Mouse (Mus musculus) liver, embryonic 13.5 days (tissue): ENCODE data around the gene Wasf2. TPM values are rescaled to one million over a fixed set of nuclear protein-coding genes. Genes with fewer than 3 reads are reported as not detected.

ENCODE experiments used
- ATAC-seq: fragments of 200-750 bp; cut with Nextera tagmentation; 2 replicates; pipeline ENCODE4 v1.8.0; 2017; ENCODE audit warnings: low read depth, mild to moderate bottlenecking, moderate number of reproducible peaks, moderate library complexity
- DNase-seq: peaks from one replicate; pipeline ENCODE4 v3.0.0; 2022
- H3K27ac ChIP-seq: fragments of 300-500 bp; sonication (generic); 2 replicates; pipeline ENCODE4 v1.5.1; 2015; ENCODE audit warnings: moderate library complexity, mild to moderate bottlenecking, inconsistent platforms
- H3K27me3 ChIP-seq: fragments of 300-500 bp; sonication (generic); 2 replicates; pipeline ENCODE4 v1.6.1; 2015; ENCODE audit warnings: mild to moderate bottlenecking, inconsistent platforms
- H3K36me3 ChIP-seq: fragments of 300-500 bp; sonication (generic); 2 replicates; pipeline ENCODE4 v1.6.1; 2015; ENCODE audit warnings: mild to moderate bottlenecking, inconsistent platforms
- H3K4me1 ChIP-seq: fragments of 300-500 bp; sonication (generic); replicated peaks from 2 replicates; pipeline ENCODE4 v1.6.1; 2015; ENCODE audit warnings: inconsistent platforms
- H3K4me2 ChIP-seq: fragments of 300-500 bp; sonication (generic); 2 replicates; pipeline ENCODE4 v1.6.1; 2015; ENCODE audit warnings: inconsistent platforms, mild to moderate bottlenecking, moderate library complexity
- H3K4me3 ChIP-seq: fragments of 300-500 bp; sonication (generic); replicated peaks from 2 replicates; pipeline ENCODE4 v1.5.1; 2015; ENCODE audit warnings: mild to moderate bottlenecking, inconsistent platforms
- H3K9ac ChIP-seq: fragments of 300-500 bp; sonication (generic); 2 replicates; pipeline ENCODE4 v1.6.1; 2015; ENCODE audit warnings: mild to moderate bottlenecking, inconsistent platforms
- H3K9me3 ChIP-seq: fragments of 300-500 bp; sonication (generic); replicated peaks from 2 replicates; pipeline ENCODE4 v1.6.1; 2016; ENCODE audit warnings: inconsistent platforms
- WGBS: fragments of 180-500 bp; shearing (Covaris S2); methylation state at CpG from one replicate; pipeline ENCODE4 v1.1.7; 2015; ENCODE audit not compliant: insufficient replicate concordance; 5-methylcytosine and 5-hydroxymethylcytosine counted together
- polyA plus RNA-seq: library from polyadenylated mRNA; unstranded; fragments of >200 nt; fragmentation: Nextera tagmentation; extraction: Ambion mirVana; gene quantifications from 2 replicates; pipeline ENCODE4 v1.2.1, GENCODE M21; 2015

Gene Wasf2
- polyA plus RNA-seq, 1 experiment from 2014 or later, result 52.3 TPM

DNA sequence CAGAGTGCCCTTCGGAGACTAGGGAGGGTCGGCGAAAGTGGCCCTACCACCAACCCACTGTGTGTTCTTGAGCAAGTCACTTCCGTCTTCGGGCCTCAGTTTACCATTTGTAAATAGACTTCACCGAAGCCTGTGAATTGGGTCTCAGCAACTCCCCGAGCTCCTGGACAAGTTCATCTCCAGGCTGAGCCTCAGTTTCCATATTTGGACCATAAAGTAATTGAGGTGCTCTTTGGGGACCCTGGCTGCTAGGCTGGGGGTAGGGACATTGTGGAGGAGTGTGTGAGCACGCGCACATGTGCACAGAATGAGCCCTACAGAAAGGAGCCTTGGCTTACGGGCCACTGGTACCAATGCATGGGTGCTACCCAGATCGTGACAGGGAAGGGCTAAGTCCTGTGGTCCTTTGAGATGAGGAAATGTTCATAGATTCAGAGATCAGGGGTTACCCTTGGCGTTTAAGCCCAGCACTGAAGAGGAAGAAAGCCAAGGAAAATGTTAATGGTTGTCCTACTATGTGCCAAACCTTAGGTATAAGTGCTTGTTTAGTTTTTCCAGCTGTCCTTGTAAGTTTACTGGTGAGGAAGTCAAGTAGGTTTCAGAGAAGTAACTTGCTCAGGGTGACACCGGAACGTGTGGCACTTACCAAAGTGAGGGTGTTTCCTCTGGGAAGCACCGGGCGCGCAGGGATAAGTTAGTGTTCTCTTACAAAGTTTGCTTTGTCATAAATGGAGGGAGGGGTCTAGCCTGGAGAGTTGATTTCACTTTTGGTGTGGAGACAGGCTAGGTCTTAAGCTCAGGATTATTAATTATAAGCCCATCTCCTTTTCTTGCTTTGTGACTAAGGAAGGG lies 811 bp downstream of the Wasf2 start:
- peak overlapping the region; percentile 89 for H3K4me2 ChIP-seq
- peak; percentile 23; the same call in 1 of the 2 replicates for ATAC-seq
- no peak for DNase-seq
- peaks cover 14% of the 10 kb centered on the region for H3K36me3 ChIP-seq
- H3K27me3 ChIP-seq, result no peaks in the 10 kb centered on the region
- no peaks in the 10 kb centered on the region for H3K9me3 ChIP-seq
- H3K4me1 ChIP-seq, result peaks cover 29% of the 10 kb centered on the region
- peak overlapping the region; percentile 96 for H3K9ac ChIP-seq
- peak overlapping the region; percentile 88 for H3K27ac ChIP-seq
- WGBS, result 1% methylated on average over 17 of the region's 17 CpGs
- H3K4me3 ChIP-seq, result peak overlapping the region; percentile 95

GRCm38 (mm10) chr4:133132027-133132426 lies 1.7 kb downstream of the Wasf2 start:
- 7% methylated on average over 6 of the region's 6 CpGs for WGBS
- ATAC-seq (no peak), DNase-seq (no peak)
- peak overlapping the region; percentile 88 for H3K27ac ChIP-seq
- peak overlapping the region; percentile 95 for H3K4me3 ChIP-seq
- H3K36me3 ChIP-seq, result peaks cover 14% of the 10 kb centered on the region
- H3K4me1 ChIP-seq, result peaks cover 38% of the 10 kb centered on the region
- H3K9ac ChIP-seq, result peak overlapping the region; percentile 96
- no peaks in the 10 kb centered on the region for H3K27me3 ChIP-seq
- peak overlapping the region; percentile 89 for H3K4me2 ChIP-seq
- H3K9me3 ChIP-seq, result no peaks in the 10 kb centered on the region

- Histone ChIP-seq H3K27ac (no peak overlapping the region), H3K4me2 (no peak overlapping the region), H3K27me3 (no peaks in the 10 kb centered on the region), H3K4me1 (peaks cover 37% of the 10 kb centered on the region), H3K36me3 (peaks cover 32% of the 10 kb centered on the region), H3K9ac (no peak overlapping the region), H3K9me3 (no peaks in the 10 kb centered on the region), H3K4me3 (no peak overlapping the region)
- DNase-seq (no peak), ATAC-seq (no peak)
- 50% methylated on average over 1 of the region's 1 CpGs for WGBS
Observed at GRCm38 (mm10) chr4:133136946-133137345, 6.6 kb downstream of the Wasf2 start.

- ATAC-seq, result no peak
- H3K27me3 ChIP-seq, result no peaks in the 10 kb centered on the region
- WGBS, result 33% methylated on average over 4 of the region's 4 CpGs
- H3K9ac ChIP-seq, result no peak overlapping the region
- H3K4me3 ChIP-seq, result no peak overlapping the region
- H3K4me2 ChIP-seq, result no peak overlapping the region
- peaks cover 27% of the 10 kb centered on the region for H3K36me3 ChIP-seq
- peaks cover 30% of the 10 kb centered on the region for H3K4me1 ChIP-seq
- no peaks in the 10 kb centered on the region for H3K9me3 ChIP-seq
- no peak for DNase-seq
- no peak overlapping the region for H3K27ac ChIP-seq
Observed at GRCm38 (mm10) chr4:133138971-133139370, 8.7 kb downstream of the Wasf2 start.

GRCm38 (mm10) chr4:133155006-133155405 lies 24.7 kb downstream of the Wasf2 start:
- H3K9ac ChIP-seq, result no peak overlapping the region
- no peaks in the 10 kb centered on the region for H3K9me3 ChIP-seq
- H3K4me2 ChIP-seq, result no peak overlapping the region
- no peak overlapping the region for H3K27ac ChIP-seq
- H3K4me1 ChIP-seq, result peaks cover 51% of the 10 kb centered on the region
- H3K36me3 ChIP-seq, result peaks cover 6% of the 10 kb centered on the region; the same call in 1 of the 2 replicates
- ATAC-seq (no peak), DNase-seq (no peak)
- 85% methylated on average over 5 of the region's 5 CpGs for WGBS
- no peak overlapping the region for H3K4me3 ChIP-seq
- no peaks in the 10 kb centered on the region for H3K27me3 ChIP-seq

DNA sequence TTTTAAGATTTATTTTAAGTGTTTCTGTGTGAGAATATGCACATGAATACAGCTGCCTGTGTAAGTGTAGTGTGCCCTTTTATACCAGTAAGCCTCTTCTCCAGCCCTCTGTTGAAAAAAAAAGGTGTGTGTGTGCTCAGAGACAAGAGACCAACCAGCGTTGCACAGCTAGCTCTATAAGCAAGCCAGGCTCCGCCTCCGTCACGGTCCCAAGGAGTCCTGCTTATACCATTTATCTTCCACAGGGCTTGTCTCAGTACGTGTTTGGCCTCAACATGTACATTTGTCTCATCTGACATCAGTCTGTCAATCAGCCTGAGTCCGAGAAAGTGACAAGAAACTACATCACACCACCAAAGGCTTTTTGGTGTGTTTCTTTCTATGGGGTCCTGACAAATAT lies 25.4 kb downstream of the Wasf2 start:
- ATAC-seq (no peak), DNase-seq (no peak)
- Histone ChIP-seq H3K36me3 (peaks cover 10% of the 10 kb centered on the region; the same call in 1 of the 2 replicates), H3K9ac (no peak overlapping the region), H3K27me3 (no peaks in the 10 kb centered on the region), H3K4me1 (peaks cover 56% of the 10 kb centered on the region), H3K4me2 (no peak overlapping the region), H3K27ac (no peak overlapping the region), H3K4me3 (no peak overlapping the region), H3K9me3 (no peaks in the 10 kb centered on the region)
- 60% methylated on average over 6 of the region's 6 CpGs for whole genome bisulfite sequencing

DNA sequence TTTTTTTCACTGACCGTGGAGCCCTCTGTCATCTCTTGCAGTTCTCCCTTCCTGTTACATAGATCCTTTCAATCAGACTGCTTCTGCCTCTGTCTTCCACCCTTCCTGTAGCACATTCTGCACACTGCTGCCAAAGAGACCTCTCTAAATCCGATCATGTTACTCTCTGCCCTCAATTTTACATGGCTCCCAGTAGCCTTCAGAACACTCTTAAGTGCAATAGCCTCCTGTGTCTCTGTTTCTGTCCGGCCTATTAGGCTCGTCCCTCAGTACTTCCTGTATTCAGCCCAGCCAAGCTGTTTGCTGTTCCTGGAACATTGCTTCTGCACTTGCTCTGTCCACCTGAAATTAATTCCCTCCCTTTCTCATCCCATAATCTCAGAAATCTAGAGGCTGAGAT lies 26.1 kb downstream of the Wasf2 start:
- H3K4me3 ChIP-seq, result no peak overlapping the region
- DNase-seq (no peak), ATAC-seq (no peak)
- H3K36me3 ChIP-seq, result peaks cover 10% of the 10 kb centered on the region; the same call in 1 of the 2 replicates
- no peaks in the 10 kb centered on the region for H3K27me3 ChIP-seq
- peaks cover 56% of the 10 kb centered on the region for H3K4me1 ChIP-seq
- no peak overlapping the region for H3K4me2 ChIP-seq
- 74% methylated on average over 4 of the region's 4 CpGs for WGBS
- no peaks in the 10 kb centered on the region for H3K9me3 ChIP-seq
- H3K9ac ChIP-seq, result no peak overlapping the region
- H3K27ac ChIP-seq, result no peak overlapping the region

DNA sequence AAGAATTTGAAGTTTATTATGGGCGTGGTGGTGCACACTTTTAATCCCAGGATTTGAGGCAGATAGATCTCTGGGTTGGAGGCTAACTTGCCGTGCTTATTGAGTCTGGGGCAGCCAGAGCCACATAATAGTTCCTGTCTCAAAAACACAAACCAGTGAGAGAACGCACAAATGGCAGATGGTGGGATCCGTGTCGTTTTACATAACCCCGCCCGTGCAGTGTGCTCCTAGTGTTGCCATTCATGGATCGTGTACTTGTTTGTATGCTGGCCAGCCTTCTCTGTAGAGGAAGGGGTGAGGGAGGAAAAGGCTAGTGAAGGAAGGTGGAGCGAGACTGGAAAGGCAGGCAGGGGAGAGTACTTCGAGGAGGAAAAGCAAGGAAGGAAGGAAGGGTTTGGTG lies 26.5 kb downstream of the Wasf2 start:
- no peaks in the 10 kb centered on the region for H3K9me3 ChIP-seq
- ATAC-seq (no peak), DNase-seq (no peak)
- H3K27me3 ChIP-seq, result no peaks in the 10 kb centered on the region
- H3K4me1 ChIP-seq, result peaks cover 56% of the 10 kb centered on the region
- 72% methylated on average over 10 of the region's 10 CpGs for WGBS
- no peak overlapping the region for H3K9ac ChIP-seq
- H3K36me3 ChIP-seq, result peaks cover 10% of the 10 kb centered on the region; the same call in 1 of the 2 replicates
- H3K4me3 ChIP-seq, result no peak overlapping the region
- no peak overlapping the region for H3K27ac ChIP-seq
- H3K4me2 ChIP-seq, result no peak overlapping the region

GRCm38 (mm10) chr4:133159127-133159526 lies 28.8 kb downstream of the Wasf2 start:
- peaks cover 10% of the 10 kb centered on the region; the same call in 1 of the 2 replicates for H3K36me3 ChIP-seq
- H3K4me2 ChIP-seq, result no peak overlapping the region
- no peaks in the 10 kb centered on the region for H3K27me3 ChIP-seq
- peak overlapping the region; percentile 47; the same call in 1 of the 2 replicates for H3K27ac ChIP-seq
- DNase-seq, result no peak
- H3K9ac ChIP-seq, result no peak overlapping the region
- 45% methylated on average over 6 of the region's 6 CpGs for WGBS
- H3K9me3 ChIP-seq, result no peaks in the 10 kb centered on the region
- H3K4me1 ChIP-seq, result peaks cover 55% of the 10 kb centered on the region
- H3K4me3 ChIP-seq, result no peak overlapping the region
- ATAC-seq, result no peak

DNA sequence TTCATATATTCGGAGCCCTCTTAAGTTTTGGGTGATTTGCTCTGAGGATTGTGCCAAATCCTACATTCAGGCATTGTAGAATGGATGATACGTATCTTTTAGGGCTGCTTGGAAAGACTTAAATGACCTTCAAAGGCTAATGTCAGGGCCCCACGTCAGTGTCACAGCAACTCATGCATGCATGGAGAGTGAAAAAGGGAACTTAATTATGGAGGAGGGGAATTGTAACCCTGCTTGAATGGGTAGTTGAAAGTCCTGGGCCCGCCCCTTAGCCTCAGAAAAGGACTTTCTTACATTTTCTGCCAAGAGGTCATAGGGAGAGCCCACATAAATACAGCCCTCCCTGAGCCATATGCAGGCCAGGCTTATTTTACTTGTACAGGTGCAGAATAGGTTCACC lies 29.3 kb downstream of the Wasf2 start:
- WGBS, result 74% methylated on average over 4 of the region's 4 CpGs
- ATAC-seq (no peak), DNase-seq (no peak)
- Histone ChIP-seq H3K36me3 (peaks cover 13% of the 10 kb centered on the region; the same call in 1 of the 2 replicates), H3K27me3 (no peaks in the 10 kb centered on the region), H3K9me3 (no peaks in the 10 kb centered on the region), H3K4me2 (no peak overlapping the region), H3K27ac (no peak overlapping the region), H3K4me3 (no peak overlapping the region), H3K4me1 (peaks cover 56% of the 10 kb centered on the region), H3K9ac (no peak overlapping the region)

DNA sequence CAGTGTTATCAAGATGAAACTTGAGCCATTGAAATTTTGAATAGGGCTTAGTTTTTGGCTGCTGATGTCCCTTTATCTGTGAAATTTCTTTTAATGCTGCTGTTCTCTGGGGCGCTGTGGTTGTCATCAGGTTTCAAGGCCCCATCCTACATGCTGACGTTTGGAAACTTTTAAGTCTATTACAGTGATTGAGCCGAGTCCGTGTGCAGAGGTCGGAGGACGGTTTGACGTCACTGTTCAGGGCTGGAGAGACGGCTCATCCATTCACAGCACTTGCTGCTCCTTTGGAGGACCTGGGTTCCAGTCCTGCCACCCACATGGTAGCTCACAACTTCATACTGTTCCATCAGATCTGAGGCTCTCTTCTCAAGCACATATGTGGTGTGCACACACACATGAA lies 29.9 kb downstream of the Wasf2 start:
- Histone ChIP-seq H3K9ac (no peak overlapping the region), H3K27me3 (no peaks in the 10 kb centered on the region), H3K4me1 (peaks cover 56% of the 10 kb centered on the region), H3K27ac (no peak overlapping the region), H3K9me3 (no peaks in the 10 kb centered on the region), H3K4me2 (no peak overlapping the region), H3K4me3 (no peak overlapping the region), H3K36me3 (peaks cover 19% of the 10 kb centered on the region; the same call in 1 of the 2 replicates)
- ATAC-seq (no peak), DNase-seq (no peak)
- 85% methylated on average over 8 of the region's 8 CpGs for WGBS

- 77% methylated on average over 4 of the region's 4 CpGs for WGBS
- peaks cover 17% of the 10 kb centered on the region; the same call in 1 of the 2 replicates for H3K36me3 ChIP-seq
- DNase-seq (no peak), ATAC-seq (no peak)
- H3K27me3 ChIP-seq, result no peaks in the 10 kb centered on the region
- H3K4me3 ChIP-seq, result no peak overlapping the region
- H3K4me1 ChIP-seq, result peaks cover 53% of the 10 kb centered on the region
- no peak overlapping the region for H3K4me2 ChIP-seq
- no peak overlapping the region for H3K27ac ChIP-seq
- H3K9ac ChIP-seq, result no peak overlapping the region
- H3K9me3 ChIP-seq, result no peaks in the 10 kb centered on the region
Observed at GRCm38 (mm10) chr4:133160821-133161220, 30.5 kb downstream of the Wasf2 start.
